Mouse (Mus musculus) ES-Bruce4 (cell line): ENCODE measurements at regions not wholly inside any gene's neighbourhood (a gene's known extent, or its start where the extent isn't known, plus 50 kb on each side); places are given as distances from the start of the nearest gene placed in this dataset.

Source experiments
- CTCF ChIP-seq: IDR thresholded peaks from one replicate; pipeline ENCODE4 v1.8.1; 2011; ENCODE audit warnings: low read depth, low read length
- POLR2A ChIP-seq: IDR thresholded peaks from one replicate; pipeline ENCODE4 v1.8.1; 2011; ENCODE audit warnings: low read length; ENCODE audit not compliant: insufficient read depth

GRCm38 (mm10) chr15:27380436-27380945, 86.0 kb upstream of the Ank start:
- TF ChIP-seq CTCF (no peak), POLR2A (no peak)
